8 mouse cellular contexts compared by ENCODE assay signal in the genomic region with DNA sequence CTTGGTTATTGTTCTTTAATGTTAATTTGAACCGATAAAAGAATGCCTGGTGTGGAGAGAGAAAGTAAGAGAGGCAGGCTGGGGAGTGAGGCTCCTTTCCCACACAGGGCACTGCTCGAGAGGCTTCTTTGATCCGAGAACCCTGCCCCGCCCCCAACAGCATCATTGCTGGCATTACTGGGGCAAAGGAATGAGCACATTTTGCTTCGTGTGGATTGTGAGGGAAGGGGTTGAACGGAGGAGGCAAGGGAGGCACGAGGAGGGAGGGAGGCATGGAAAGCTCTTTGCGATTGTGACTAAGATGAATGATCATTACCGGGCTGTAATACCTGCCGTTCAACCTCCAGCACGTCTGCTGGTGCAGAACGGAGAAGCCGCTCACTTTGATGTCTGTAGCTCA.
DNase-seq lines count a peak whose midpoint lies in the region; ATAC-seq and TF ChIP-seq lines count a peak whose summit lies in the region.

No protein-coding gene starts in this region.

- peak overlapping the region; percentile 3 to 12; a peak in 3 of 4 replicates for H3K4me3 ChIP-seq in heart, embryonic 14.5 days (ENCODE audit: control insufficient read depth in 1 of 2, insufficient read depth in 1 of 2, low read depth in 1 of 2, low read length in 2 of 2)
- H3K4me3 ChIP-seq in heart, adult 2 months: no peak overlapping the region
- H3K4me3 ChIP-seq in embryonic facial prominence, embryonic 15.5 days (replicated peaks): peak overlapping the region; percentile 27
- no peak overlapping the region for H3K4me3 ChIP-seq in intestine, embryonic 16.5 days (ENCODE audit: low read length)
- H3K4me3 ChIP-seq in liver, embryonic 15.5 days (replicated peaks): no peak overlapping the region
- no peak overlapping the region for H3K4me3 ChIP-seq in neural tube, embryonic 11.5 days (ENCODE audit: low read depth, low read length)

- no peak overlapping the region for H3K27ac ChIP-seq in heart, embryonic 14.5 days (replicated peaks in 1 of 2; ENCODE audit: control insufficient read depth in 1 of 2, insufficient read depth in 1 of 2, low read depth in 2 of 2, low read length in 2 of 2)
- no peak overlapping the region for H3K27ac ChIP-seq in heart, adult 2 months
- peak overlapping the region; percentile 35; the same call in 1 of the 2 replicates for H3K27ac ChIP-seq in embryonic facial prominence, embryonic 15.5 days (replicated peaks)
- H3K27ac ChIP-seq in intestine, embryonic 16.5 days (ENCODE audit: low read length): peak overlapping the region; percentile 17; the same call in 1 of the 2 replicates
- H3K27ac ChIP-seq in liver, embryonic 15.5 days (replicated peaks): no peak overlapping the region
- no peak overlapping the region for H3K27ac ChIP-seq in neural tube, embryonic 11.5 days (ENCODE audit: low read depth, low read length)

- no peak for TF ChIP-seq CTCF in heart, adult 2 months (IDR thresholded peaks at IDR 0.05)

- H3K36me3 ChIP-seq in heart, embryonic 14.5 days (ENCODE audit: control insufficient read depth, insufficient read depth, low read length): no peaks in the 10 kb centered on the region
- no peaks in the 10 kb centered on the region for H3K36me3 ChIP-seq in heart, adult 2 months (ENCODE audit: control insufficient read depth, insufficient read depth, low read length)
- no peaks in the 10 kb centered on the region for H3K36me3 ChIP-seq in embryonic facial prominence, embryonic 15.5 days
- no peaks in the 10 kb centered on the region for H3K36me3 ChIP-seq in intestine, embryonic 16.5 days (ENCODE audit: control insufficient read depth, insufficient read depth, low read length)
- H3K36me3 ChIP-seq in liver, embryonic 15.5 days (replicated peaks): no peaks in the 10 kb centered on the region
- no peaks in the 10 kb centered on the region for H3K36me3 ChIP-seq in neural tube, embryonic 11.5 days (ENCODE audit: control insufficient read depth, insufficient read depth, low read length)

- no peak for DNase-seq in heart, adult 2 months
- peak; percentile 56 to 75 for DNase-seq in adrenal gland, postnatal 36 days
- DNase-seq in neural tube, embryonic 11.5 days (ENCODE audit: low spot score): peak; percentile 58

- ATAC-seq in heart, embryonic 14.5 days (ENCODE audit: insufficient number of reproducible peaks, insufficient read depth, low FRiP score, low read depth): no peak
- peak; percentile 49; the same call in 1 of the 2 replicates for ATAC-seq in embryonic facial prominence, embryonic 15.5 days (ENCODE audit: insufficient number of reproducible peaks, low FRiP score, low TSS enrichment, low read depth)
- peak; percentile 67 for ATAC-seq in intestine, embryonic 16.5 days
- ATAC-seq in liver, embryonic 15.5 days (ENCODE audit: insufficient read depth): no peak
- ATAC-seq in neural tube, embryonic 11.5 days (ENCODE audit: insufficient read depth, low FRiP score, low TSS enrichment): peak; percentile 74
- ATAC-seq in monocyte, adult 5-6 weeks (replicated peaks; ENCODE audit: insufficient number of reproducible peaks, low FRiP score, low TSS enrichment, poor library complexity, severe bottlenecking): no peak

- H3K27me3 ChIP-seq in heart, embryonic 14.5 days (ENCODE audit: control insufficient read depth, insufficient read depth, low read length): no peaks in the 10 kb centered on the region
- H3K27me3 ChIP-seq in heart, adult 2 months (ENCODE audit: control insufficient read depth, insufficient read depth, low read length): no peaks in the 10 kb centered on the region
- H3K27me3 ChIP-seq in embryonic facial prominence, embryonic 15.5 days: no peaks in the 10 kb centered on the region; the same call in 1 of the 2 replicates
- no peaks in the 10 kb centered on the region for H3K27me3 ChIP-seq in intestine, embryonic 16.5 days (replicated peaks; ENCODE audit: control insufficient read depth, insufficient read depth, low read length)
- H3K27me3 ChIP-seq in liver, embryonic 15.5 days: no peaks in the 10 kb centered on the region
- H3K27me3 ChIP-seq in neural tube, embryonic 11.5 days (ENCODE audit: control insufficient read depth, insufficient read depth, low read length): no peaks in the 10 kb centered on the region

- no peaks in the 10 kb centered on the region for H3K79me2 ChIP-seq in heart, adult 2 months (replicated peaks; ENCODE audit: control insufficient read depth, insufficient read depth, low read length)

- peak overlapping the region; percentile 58 for H3K4me2 ChIP-seq in heart, embryonic 14.5 days (ENCODE audit: low read length)
- H3K4me2 ChIP-seq in embryonic facial prominence, embryonic 15.5 days (replicated peaks): peak overlapping the region; percentile 54
- peak overlapping the region; percentile 48 for H3K4me2 ChIP-seq in intestine, embryonic 16.5 days (ENCODE audit: low read depth, low read length)
- H3K4me2 ChIP-seq in liver, embryonic 15.5 days: peak overlapping the region; percentile 38
- peak overlapping the region; percentile 39 for H3K4me2 ChIP-seq in neural tube, embryonic 11.5 days (ENCODE audit: low read depth)

- intact Hi-C loops in heart, adult 2 months (cut with DNase I): no loop called here

- H3K9me3 ChIP-seq in heart, embryonic 14.5 days (ENCODE audit: control insufficient read depth, low read length): no peaks in the 10 kb centered on the region
- no peaks in the 10 kb centered on the region for H3K9me3 ChIP-seq in embryonic facial prominence, embryonic 15.5 days (replicated peaks)
- no peaks in the 10 kb centered on the region for H3K9me3 ChIP-seq in intestine, embryonic 16.5 days (ENCODE audit: control insufficient read depth, low read length)
- H3K9me3 ChIP-seq in liver, embryonic 15.5 days (replicated peaks): no peaks in the 10 kb centered on the region
- no peaks in the 10 kb centered on the region for H3K9me3 ChIP-seq in neural tube, embryonic 11.5 days (ENCODE audit: control insufficient read depth, low read length)

- 9% methylated on average over 13 of the region's 13 CpGs for WGBS in heart, embryonic 14.5 days
- WGBS in heart, adult 2 months: 20% methylated on average over 13 of the region's 13 CpGs
- 3% methylated on average over 13 of the region's 13 CpGs for WGBS in embryonic facial prominence, embryonic 15.5 days
- 3% methylated on average over 13 of the region's 13 CpGs for WGBS in intestine, embryonic 16.5 days
- WGBS in liver, embryonic 15.5 days (ENCODE audit: insufficient replicate concordance): 19% methylated on average over 13 of the region's 13 CpGs
- WGBS in neural tube, embryonic 11.5 days: under 1% methylated on average over 13 of the region's 13 CpGs

- peak overlapping the region; percentile 52; the same call in 1 of the 2 replicates for H3K9ac ChIP-seq in heart, embryonic 14.5 days (ENCODE audit: low read length)
- no peak overlapping the region for H3K9ac ChIP-seq in heart, adult 2 months (ENCODE audit: low read depth, low read length)
- no peak overlapping the region for H3K9ac ChIP-seq in embryonic facial prominence, embryonic 15.5 days
- H3K9ac ChIP-seq in intestine, embryonic 16.5 days (ENCODE audit: low read depth, low read length): no peak overlapping the region
- no peak overlapping the region for H3K9ac ChIP-seq in liver, embryonic 15.5 days
- peak overlapping the region; percentile 0; the same call in 1 of the 2 replicates for H3K9ac ChIP-seq in neural tube, embryonic 11.5 days (ENCODE audit: low read length)

- no peak for TF ChIP-seq EP300 in heart, adult 2 months (IDR thresholded peaks at IDR 0.05; ENCODE audit: insufficient read depth, low read depth, low read length)

- TF ChIP-seq POLR2A in heart, adult 2 months (IDR thresholded peaks at IDR 0.05; ENCODE audit: insufficient read depth, low read depth, low read length): no peak

- H3K4me1 ChIP-seq in heart, embryonic 14.5 days (ENCODE audit: control insufficient read depth in 2 of 2, insufficient read depth in 2 of 2, low read length in 2 of 2): peaks cover 5 to 11% of the 10 kb centered on the region in 2 experiments
- H3K4me1 ChIP-seq in heart, adult 2 months (ENCODE audit: control insufficient read depth, insufficient read depth, low read length): no peaks in the 10 kb centered on the region
- peaks cover 20% of the 10 kb centered on the region for H3K4me1 ChIP-seq in embryonic facial prominence, embryonic 15.5 days
- H3K4me1 ChIP-seq in intestine, embryonic 16.5 days (ENCODE audit: control insufficient read depth, insufficient read depth, low read length): peaks cover 14% of the 10 kb centered on the region; the same call in 1 of the 2 replicates
- peaks cover 31% of the 10 kb centered on the region for H3K4me1 ChIP-seq in liver, embryonic 15.5 days (replicated peaks)
- peaks cover 8% of the 10 kb centered on the region; the same call in 1 of the 2 replicates for H3K4me1 ChIP-seq in neural tube, embryonic 11.5 days (ENCODE audit: control insufficient read depth, insufficient read depth, low read length)

Comparison
In these comparisons a context has a peak if more than half of its experiments do, and no peak if none do; other contexts are left out.
1. H3K4me3 ChIP-seq: peak in heart, embryonic 14.5 days (2 of 2) and embryonic facial prominence, embryonic 15.5 days (single experiment); none in heart, adult 2 months (single experiment), intestine, embryonic 16.5 days (single experiment), liver, embryonic 15.5 days (single experiment) and neural tube, embryonic 11.5 days (single experiment).
2. H3K9ac ChIP-seq: peak in heart, embryonic 14.5 days (single experiment) and neural tube, embryonic 11.5 days (single experiment); none in heart, adult 2 months (single experiment), embryonic facial prominence, embryonic 15.5 days (single experiment), intestine, embryonic 16.5 days (single experiment) and liver, embryonic 15.5 days (single experiment).
3. ATAC-seq: peak in embryonic facial prominence, embryonic 15.5 days (single experiment), intestine, embryonic 16.5 days (single experiment) and neural tube, embryonic 11.5 days (single experiment); none in heart, embryonic 14.5 days (single experiment), liver, embryonic 15.5 days (single experiment) and monocyte, adult 5-6 weeks (single experiment).
4. H3K27ac ChIP-seq: peak in embryonic facial prominence, embryonic 15.5 days (single experiment) and intestine, embryonic 16.5 days (single experiment); none in heart, embryonic 14.5 days (0 of 2), heart, adult 2 months (single experiment), liver, embryonic 15.5 days (single experiment) and neural tube, embryonic 11.5 days (single experiment).
5. DNase-seq: peak in adrenal gland, postnatal 36 days (2 of 2) and neural tube, embryonic 11.5 days (single experiment); none in heart, adult 2 months (0 of 2).
6. Peak in every context shown above with its lines, with median percentiles within 50 percentile points of each other: H3K4me2 ChIP-seq.